Mouse (Mus musculus) kidney, embryonic 16.5 days (tissue): ENCODE data around the gene Rbms1. TPM values are rescaled to one million over a fixed set of nuclear protein-coding genes. Genes with fewer than 3 reads are reported as not detected.
A peak's percentile ranks its signal among the peaks of the same experiment; 100 is the strongest.

ENCODE experiments used
- ATAC-seq: fragments of 200-750 bp; cut with Nextera tagmentation; 2 replicates; pipeline ENCODE4 v1.8.0; 2017; ENCODE audit warnings: moderate TSS enrichment; ENCODE audit not compliant: low FRiP score, low TSS enrichment
- H3K27ac ChIP-seq: fragments of 300-500 bp; sonication (generic); 2 replicates; pipeline ENCODE4 v1.5.1; 2014; ENCODE audit warnings: low read length
- H3K27me3 ChIP-seq: fragments of 300-500 bp; sonication (generic); 2 replicates; pipeline ENCODE4 v1.6.1; 2014; ENCODE audit warnings: low read length, control low read depth, mixed read lengths; ENCODE audit not compliant: insufficient read depth
- H3K36me3 ChIP-seq: fragments of 300-500 bp; sonication (generic); 2 replicates; pipeline ENCODE4 v1.6.1; 2014; ENCODE audit warnings: low read length, control low read depth, mixed read lengths; ENCODE audit not compliant: insufficient read depth
- H3K4me1 ChIP-seq: fragments of 300-500 bp; sonication (generic); 2 replicates; pipeline ENCODE4 v1.6.1; 2014; ENCODE audit warnings: low read length, control low read depth, mixed read lengths; ENCODE audit not compliant: insufficient read depth
- H3K4me2 ChIP-seq: fragments of 300-500 bp; sonication (generic); replicated peaks from 2 replicates; pipeline ENCODE4 v1.6.1; 2014; ENCODE audit warnings: low read depth, low read length
- H3K4me3 ChIP-seq: fragments of 300-500 bp; sonication (generic); 2 replicates; pipeline ENCODE4 v1.5.1; 2014; ENCODE audit warnings: mild to moderate bottlenecking, low read length
- H3K9ac ChIP-seq: fragments of 300-500 bp; sonication (generic); replicated peaks from 2 replicates; pipeline ENCODE4 v1.6.1; 2014; ENCODE audit warnings: low read length
- H3K9me3 ChIP-seq: fragments of 300-500 bp; sonication (generic); 2 replicates; pipeline ENCODE4 v1.6.1; 2016; ENCODE audit warnings: low read length, control low read depth
- WGBS: fragments of 180-500 bp; shearing (Covaris S2); extraction: QIAGEN DNeasy Blood & Tissue Kit; methylation state at CpG from one replicate; pipeline ENCODE4 v1.1.7; 2014; 5-methylcytosine and 5-hydroxymethylcytosine counted together
- polyA plus RNA-seq: library from polyadenylated mRNA; unstranded; fragments of >200 nt; fragmentation: Nextera tagmentation; extraction: Ambion mirVana; gene quantifications from 2 replicates; pipeline ENCODE4 v1.2.1, GENCODE M21; 2015

Rbms1 gene
- polyA plus RNA-seq, 1 experiment from 2014 or later, result 130 TPM

- Histone ChIP-seq H3K36me3 (no peaks in the 10 kb centered on the region), H3K9ac (no peak overlapping the region; the same call in 1 of the 2 replicates), H3K4me1 (peaks cover 50% of the 10 kb centered on the region), H3K27me3 (no peaks in the 10 kb centered on the region), H3K4me3 (0 out of 2 replicates have a peak overlapping the region, but pooled peaks have one; percentile 31), H3K4me2 (peak overlapping the region; percentile 52; the same call in 1 of the 2 replicates), H3K9me3 (no peaks in the 10 kb centered on the region), H3K27ac (peak overlapping the region; percentile 90)
- ATAC-seq, result peak; percentile 73
Measured at GRCm38 (mm10) chr2:60716549-60716948, 246.4 kb downstream of the Rbms1 start.

GRCm38 (mm10) chr2:60715771-60716170, 247.2 kb downstream of the Rbms1 start:
- Histone ChIP-seq H3K4me3 (no peak overlapping the region), H3K36me3 (no peaks in the 10 kb centered on the region), H3K27ac (peak overlapping the region; percentile 14), H3K4me2 (no peak overlapping the region), H3K27me3 (no peaks in the 10 kb centered on the region), H3K9ac (no peak overlapping the region), H3K4me1 (peaks cover 52% of the 10 kb centered on the region), H3K9me3 (no peaks in the 10 kb centered on the region)
- WGBS, result 72% methylated on average over 13 of the region's 13 CpGs
- no peak for ATAC-seq

GRCm38 (mm10) chr2:60714971-60715502, 248.0 kb downstream of the Rbms1 start:
- H3K4me1 ChIP-seq, result peaks cover 52% of the 10 kb centered on the region
- H3K4me2 ChIP-seq, result no peak overlapping the region
- 65% methylated on average over 8 of the region's 8 CpGs for WGBS

GRCm38 (mm10) chr2:60714475-60714874, 248.5 kb downstream of the Rbms1 start:
- H3K4me3 ChIP-seq, result no peak overlapping the region
- H3K9ac ChIP-seq, result 0 out of 2 replicates have a peak overlapping the region, but pooled peaks have one; percentile 10
- H3K36me3 ChIP-seq, result no peaks in the 10 kb centered on the region
- H3K9me3 ChIP-seq, result no peaks in the 10 kb centered on the region
- H3K27ac ChIP-seq, result peak overlapping the region; percentile 56
- ATAC-seq, result no peak
- H3K4me2 ChIP-seq, result no peak overlapping the region
- WGBS, result 60% methylated on average over 7 of the region's 7 CpGs
- peaks cover 52% of the 10 kb centered on the region for H3K4me1 ChIP-seq
- no peaks in the 10 kb centered on the region for H3K27me3 ChIP-seq

More at GRCm38 (mm10) chr2:60714971-60715502, 248.0 kb downstream of the Rbms1 start:
- no peak for ATAC-seq
- peak overlapping the region; percentile 56 for H3K27ac ChIP-seq
- H3K27me3 ChIP-seq, result no peaks in the 10 kb centered on the region
- no peaks in the 10 kb centered on the region for H3K9me3 ChIP-seq
- H3K4me3 ChIP-seq, result no peak overlapping the region
- no peaks in the 10 kb centered on the region for H3K36me3 ChIP-seq
- peak overlapping the region; percentile 10; the same call in 1 of the 2 replicates for H3K9ac ChIP-seq

GRCm38 (mm10) chr2:60713857-60714256, 249.1 kb downstream of the Rbms1 start:
- H3K9ac ChIP-seq, result no peak overlapping the region
- H3K27ac ChIP-seq, result peak overlapping the region; percentile 56; the same call in 1 of the 2 replicates
- H3K27me3 ChIP-seq, result no peaks in the 10 kb centered on the region
- peak; percentile 69 for ATAC-seq
- H3K4me1 ChIP-seq, result peaks cover 52% of the 10 kb centered on the region
- H3K9me3 ChIP-seq, result no peaks in the 10 kb centered on the region
- no peak overlapping the region for H3K4me3 ChIP-seq
- no peak overlapping the region for H3K4me2 ChIP-seq
- H3K36me3 ChIP-seq, result no peaks in the 10 kb centered on the region
- 40% methylated on average over 8 of the region's 8 CpGs for WGBS

GRCm38 (mm10) chr2:60712891-60713290, 250.1 kb downstream of the Rbms1 start:
- Histone ChIP-seq H3K9me3 (no peaks in the 10 kb centered on the region), H3K9ac (no peak overlapping the region), H3K4me2 (no peak overlapping the region), H3K36me3 (no peaks in the 10 kb centered on the region), H3K4me3 (no peak overlapping the region), H3K27ac (peak overlapping the region; percentile 76), H3K27me3 (no peaks in the 10 kb centered on the region), H3K4me1 (peaks cover 46% of the 10 kb centered on the region)
- ATAC-seq, result no peak
- 74% methylated on average over 5 of the region's 5 CpGs for WGBS

GRCm38 (mm10) chr2:60712483-60712882, 250.5 kb downstream of the Rbms1 start:
- 54% methylated on average over 6 of the region's 6 CpGs for WGBS
- Histone ChIP-seq H3K9ac (no peak overlapping the region), H3K27me3 (no peaks in the 10 kb centered on the region), H3K9me3 (no peaks in the 10 kb centered on the region), H3K36me3 (no peaks in the 10 kb centered on the region), H3K4me1 (peaks cover 43% of the 10 kb centered on the region), H3K27ac (peak overlapping the region; percentile 76), H3K4me3 (no peak overlapping the region), H3K4me2 (no peak overlapping the region)
- no peak for ATAC-seq

- peaks cover 35% of the 10 kb centered on the region for H3K4me1 ChIP-seq
- no peak overlapping the region for H3K4me3 ChIP-seq
- H3K27me3 ChIP-seq, result no peaks in the 10 kb centered on the region
- 62% methylated on average over 7 of the region's 7 CpGs for WGBS
- no peak for ATAC-seq
- no peaks in the 10 kb centered on the region for H3K9me3 ChIP-seq
- no peaks in the 10 kb centered on the region for H3K36me3 ChIP-seq
- H3K27ac ChIP-seq, result peak overlapping the region; percentile 52
- no peak overlapping the region for H3K9ac ChIP-seq
- no peak overlapping the region for H3K4me2 ChIP-seq
Measured at GRCm38 (mm10) chr2:60711098-60711880, 251.7 kb downstream of the Rbms1 start.

- 86% methylated on average over 4 of the region's 4 CpGs for WGBS
- no peak overlapping the region for H3K27ac ChIP-seq
- no peak for ATAC-seq
Measured at GRCm38 (mm10) chr2:60710317-60710716, 252.7 kb downstream of the Rbms1 start.

GRCm38 (mm10) chr2:60708671-60709070, 254.3 kb downstream of the Rbms1 start:
- H3K36me3 ChIP-seq, result no peaks in the 10 kb centered on the region
- H3K9me3 ChIP-seq, result no peaks in the 10 kb centered on the region
- ATAC-seq, result no peak
- H3K27ac ChIP-seq, result no peak overlapping the region
- no peak overlapping the region for H3K4me2 ChIP-seq
- H3K27me3 ChIP-seq, result no peaks in the 10 kb centered on the region
- no peak overlapping the region for H3K9ac ChIP-seq
- no peak overlapping the region for H3K4me3 ChIP-seq
- 37% methylated on average over 3 of the region's 3 CpGs for whole genome bisulfite sequencing
- H3K4me1 ChIP-seq, result peaks cover 26% of the 10 kb centered on the region

More at GRCm38 (mm10) chr2:60710317-60710716, 252.7 kb downstream of the Rbms1 start:
- peaks cover 32% of the 10 kb centered on the region for H3K4me1 ChIP-seq
- no peak overlapping the region for H3K9ac ChIP-seq
- no peaks in the 10 kb centered on the region for H3K9me3 ChIP-seq
- H3K27me3 ChIP-seq, result no peaks in the 10 kb centered on the region
- H3K4me2 ChIP-seq, result no peak overlapping the region
- no peaks in the 10 kb centered on the region for H3K36me3 ChIP-seq
- H3K4me3 ChIP-seq, result no peak overlapping the region
